Mouse (Mus musculus): ENCODE data around the gene Rab8a. TPM values are rescaled to one million over a fixed set of nuclear protein-coding genes. Genes with fewer than 3 reads are reported as not detected.

Gene Rab8a
- polyA plus RNA-seq, 1 experiment: 122 TPM

GRCm38 (mm10) chr8:72133507-72133906 is 27.5 kb upstream of the Rab8a start:
- no peak overlapping the region for H3K4me3 ChIP-seq (ENCODE audit: insufficient read depth, poor library complexity, severe bottlenecking)
- no peaks in the 10 kb centered on the region for H3K27me3 ChIP-seq (ENCODE audit: control insufficient read depth, insufficient read depth, insufficient read length)
- no peak overlapping the region for H3ac ChIP-seq (ENCODE audit: control insufficient read depth, insufficient read length, low read depth)
- peaks cover 15% of the 10 kb centered on the region for H3K36me3 ChIP-seq (ENCODE audit: control insufficient read depth, insufficient read depth)
- H3K79me3 ChIP-seq (ENCODE audit: low read depth): peaks cover 24% of the 10 kb centered on the region
- H3K79me2 ChIP-seq (ENCODE audit: control insufficient read depth, insufficient read depth): peaks cover 33% of the 10 kb centered on the region
- TF ChIP-seq MYOD1 (IDR thresholded peaks at IDR 0.05; ENCODE audit: control insufficient read depth, insufficient read length, low read depth) (no peak), CEBPB (IDR thresholded peaks at IDR 0.05; ENCODE audit: low read depth) (no peak), MYOG (IDR thresholded peaks at IDR 0.05; ENCODE audit: control insufficient read depth, extremely low read depth, insufficient read length) (no peak), CTCF (IDR thresholded peaks at IDR 0.05; ENCODE audit: control insufficient read depth, insufficient read depth, insufficient read length) (no peak), FOSL1 (IDR thresholded peaks at IDR 0.05; ENCODE audit: insufficient read depth, low read length, poor library complexity, severe bottlenecking) (no peak), MAX (IDR thresholded peaks at IDR 0.05) (no peak), USF1 (IDR thresholded peaks at IDR 0.05; ENCODE audit: low read depth) (no peak)

GRCm38 (mm10) chr8:72134756-72135445 is 26.1 kb upstream of the Rab8a start, which contains the start of gene Tpm4:
TSS of gene Tpm4 (plus strand) at chr8:72134975.
- peak within 1 kb of the TSS; percentile 83 for H3K4me3 ChIP-seq (ENCODE audit: insufficient read depth, poor library complexity, severe bottlenecking)
- peaks cover 36% of the 10 kb centered on the region for H3K79me3 ChIP-seq (ENCODE audit: low read depth)
- TF ChIP-seq MYOD1 (IDR thresholded peaks at IDR 0.05; ENCODE audit: control insufficient read depth, insufficient read length, low read depth): peak; percentile 51
- no peak for TF ChIP-seq USF1 (IDR thresholded peaks at IDR 0.05; ENCODE audit: low read depth)
- peaks cover 29% of the 10 kb centered on the region for H3K36me3 ChIP-seq (ENCODE audit: control insufficient read depth, insufficient read depth)
- H3K27me3 ChIP-seq (ENCODE audit: control insufficient read depth, insufficient read depth, insufficient read length): no peaks in the 10 kb centered on the region
- H3K79me2 ChIP-seq (ENCODE audit: control insufficient read depth, insufficient read depth): peaks cover 47% of the 10 kb centered on the region
- peak within 1 kb of the TSS; percentile 99 for H3ac ChIP-seq (ENCODE audit: control insufficient read depth, insufficient read length, low read depth)

- peaks cover 55% of the 10 kb centered on the region for H3K79me2 ChIP-seq (ENCODE audit: control insufficient read depth, insufficient read depth)
- H3K4me3 ChIP-seq (ENCODE audit: insufficient read depth, poor library complexity, severe bottlenecking): peak overlapping the region; percentile 83
- no peaks in the 10 kb centered on the region for H3K27me3 ChIP-seq (ENCODE audit: control insufficient read depth, insufficient read depth, insufficient read length)
- peaks cover 38% of the 10 kb centered on the region for H3K79me3 ChIP-seq (ENCODE audit: low read depth)
- H3K36me3 ChIP-seq (ENCODE audit: control insufficient read depth, insufficient read depth): peaks cover 36% of the 10 kb centered on the region
- TF ChIP-seq USF1 (IDR thresholded peaks at IDR 0.05; ENCODE audit: low read depth) (no peak), MYOG (IDR thresholded peaks at IDR 0.05; ENCODE audit: control insufficient read depth, extremely low read depth, insufficient read length) (no peak), CEBPB (IDR thresholded peaks at IDR 0.05; ENCODE audit: low read depth) (no peak), CTCF (IDR thresholded peaks at IDR 0.05; ENCODE audit: control insufficient read depth, insufficient read depth, insufficient read length) (no peak), FOSL1 (IDR thresholded peaks at IDR 0.05; ENCODE audit: insufficient read depth, low read length, poor library complexity, severe bottlenecking) (no peak), MAX (IDR thresholded peaks at IDR 0.05) (no peak), MYOD1 (IDR thresholded peaks at IDR 0.05; ENCODE audit: control insufficient read depth, insufficient read length, low read depth) (no peak)
- peak overlapping the region; percentile 99 for H3ac ChIP-seq (ENCODE audit: control insufficient read depth, insufficient read length, low read depth)
These were observed 25.3 kb upstream of the Rab8a start for GRCm38 (mm10) chr8:72135446-72136301.

- H3K79me3 ChIP-seq (ENCODE audit: low read depth): peaks cover 45% of the 10 kb centered on the region
- H3K36me3 ChIP-seq (ENCODE audit: control insufficient read depth, insufficient read depth): peaks cover 43% of the 10 kb centered on the region
- H3ac ChIP-seq (ENCODE audit: control insufficient read depth, insufficient read length, low read depth): peak overlapping the region; percentile 99
- no peak for TF ChIP-seq FOSL1 (IDR thresholded peaks at IDR 0.05; ENCODE audit: insufficient read depth, low read length, poor library complexity, severe bottlenecking)
- TF ChIP-seq MYOD1 (IDR thresholded peaks at IDR 0.05; ENCODE audit: control insufficient read depth, insufficient read length, low read depth): peak; percentile 49
- H3K27me3 ChIP-seq (ENCODE audit: control insufficient read depth, insufficient read depth, insufficient read length): no peaks in the 10 kb centered on the region
- H3K79me2 ChIP-seq (ENCODE audit: control insufficient read depth, insufficient read depth): peaks cover 62% of the 10 kb centered on the region
- H3K4me3 ChIP-seq (ENCODE audit: insufficient read depth, poor library complexity, severe bottlenecking): peak overlapping the region; percentile 83
These were observed 24.6 kb upstream of the Rab8a start for GRCm38 (mm10) chr8:72136302-72136978.

GRCm38 (mm10) chr8:72137431-72137830 is 23.6 kb upstream of the Rab8a start:
- TF ChIP-seq CEBPB (IDR thresholded peaks at IDR 0.05; ENCODE audit: low read depth) (no peak), CTCF (IDR thresholded peaks at IDR 0.05; ENCODE audit: control insufficient read depth, insufficient read depth, insufficient read length) (no peak), FOSL1 (IDR thresholded peaks at IDR 0.05; ENCODE audit: insufficient read depth, low read length, poor library complexity, severe bottlenecking) (no peak), USF1 (IDR thresholded peaks at IDR 0.05; ENCODE audit: low read depth) (no peak), MYOG (IDR thresholded peaks at IDR 0.05; ENCODE audit: control insufficient read depth, extremely low read depth, insufficient read length) (no peak), MYOD1 (IDR thresholded peaks at IDR 0.05; ENCODE audit: control insufficient read depth, insufficient read length, low read depth) (no peak), MAX (IDR thresholded peaks at IDR 0.05) (no peak)
- Histone ChIP-seq H3ac (ENCODE audit: control insufficient read depth, insufficient read length, low read depth) (peak overlapping the region; percentile 54), H3K4me3 (ENCODE audit: insufficient read depth, poor library complexity, severe bottlenecking) (peak overlapping the region; percentile 32), H3K79me3 (ENCODE audit: low read depth) (peaks cover 52% of the 10 kb centered on the region), H3K79me2 (ENCODE audit: control insufficient read depth, insufficient read depth) (peaks cover 72% of the 10 kb centered on the region), H3K27me3 (ENCODE audit: control insufficient read depth, insufficient read depth, insufficient read length) (no peaks in the 10 kb centered on the region), H3K36me3 (ENCODE audit: control insufficient read depth, insufficient read depth) (peaks cover 53% of the 10 kb centered on the region)

Measured in C2C12 (cell line).